Mouse (Mus musculus): ENCODE results near the gene Fchsd2.

Fchsd2 gene

GRCm38 (mm10) chr7:101092618-101093017 is at the start of gene Fchsd2:
Gene Fchsd2, plus strand, starts transcription at chr7:101092863.
- no peak for DNase-seq (ENCODE audit: extremely low read depth, low read depth, low spot score)

GRCm38 (mm10) chr7:101043846-101044541 is 48.7 kb upstream of the Fchsd2 start:
- DNase-seq (ENCODE audit: extremely low read depth, low read depth, low spot score): no peak

DNA sequence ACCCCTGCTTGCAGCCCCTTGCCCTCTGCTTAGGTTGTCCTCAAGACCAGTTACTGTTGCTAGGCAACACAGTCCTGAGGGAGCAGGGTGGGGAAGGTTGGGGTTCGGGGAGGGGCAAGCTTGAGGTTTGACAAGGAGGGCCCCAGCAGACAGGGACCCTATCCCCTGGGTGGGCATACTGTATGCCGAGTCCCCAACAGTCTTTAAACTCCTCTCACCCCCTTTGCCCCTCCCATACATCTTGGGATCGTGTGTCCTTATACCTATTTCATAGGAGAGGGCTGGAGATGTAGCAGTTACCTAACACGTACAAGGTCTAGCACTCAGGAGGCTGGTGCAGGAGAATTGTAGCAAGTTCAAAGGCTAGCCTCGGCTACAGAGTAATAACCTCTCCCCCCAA is 44.4 kb upstream of the Fchsd2 start:
- no peak for DNase-seq (ENCODE audit: extremely low read depth, low read depth, low spot score)

GRCm38 (mm10) chr7:101049326-101050087 is 43.2 kb upstream of the Fchsd2 start:
- no peak for DNase-seq (ENCODE audit: extremely low read depth, low read depth, low spot score)

GRCm38 (mm10) chr7:101050724-101051550 is 41.7 kb upstream of the Fchsd2 start:
- DNase-seq (ENCODE audit: extremely low read depth, low read depth, low spot score): no peak

DNA sequence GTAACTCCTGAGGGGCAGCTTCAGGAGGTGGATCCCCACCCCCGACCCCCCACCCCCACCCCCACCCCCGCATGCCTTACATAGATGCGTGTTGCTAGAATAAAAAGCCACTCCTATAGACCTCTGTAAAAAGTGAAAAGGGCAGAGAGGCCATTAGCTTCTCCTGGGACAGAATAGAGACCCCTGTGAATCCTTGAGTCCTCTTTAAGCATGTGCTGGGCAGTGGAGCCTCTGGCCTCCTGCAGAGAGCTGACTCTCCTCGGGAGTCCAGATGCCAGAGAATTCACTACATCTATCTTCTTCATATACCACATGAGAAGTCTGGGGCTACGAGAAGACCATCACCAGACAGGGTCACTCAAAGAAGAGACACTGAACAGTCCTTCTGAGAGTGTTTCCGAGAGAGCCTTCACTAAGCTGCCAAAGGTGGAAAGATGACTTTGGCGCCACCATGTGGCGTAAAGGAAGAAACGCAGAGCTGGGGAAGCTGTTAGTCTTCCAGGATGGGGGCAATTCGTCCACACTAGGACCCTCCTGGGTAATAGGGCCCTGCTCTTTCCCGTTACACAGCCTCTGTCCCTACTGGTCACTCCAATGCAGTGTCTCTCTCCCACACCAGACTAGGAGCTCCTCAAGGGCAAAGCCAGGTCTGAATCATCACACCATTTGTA is 41.0 kb upstream of the Fchsd2 start:
- no peak for DNase-seq (ENCODE audit: extremely low read depth, low read depth, low spot score)

DNA sequence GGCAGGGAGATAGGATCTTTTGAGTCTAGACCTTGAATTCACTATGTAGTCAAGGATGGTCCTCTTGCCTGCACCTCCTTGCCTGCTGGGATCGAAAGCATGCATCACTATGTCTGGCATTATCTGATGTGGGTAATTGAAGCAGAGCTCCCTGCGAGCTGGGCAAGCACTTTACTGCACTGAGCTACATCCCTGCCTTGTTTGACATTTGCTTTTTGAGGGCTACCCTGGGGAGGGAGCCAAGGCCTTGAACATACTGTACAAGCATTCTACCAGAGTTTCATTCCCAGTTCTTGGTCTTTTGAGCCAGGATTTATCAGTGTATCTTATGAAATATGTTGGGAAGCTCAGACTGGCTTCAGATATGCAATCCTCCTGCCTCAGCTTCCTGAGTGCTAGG is 39.5 kb upstream of the Fchsd2 start:
- DNase-seq (ENCODE audit: extremely low read depth, low read depth, low spot score): no peak

- no peak for DNase-seq (ENCODE audit: extremely low read depth, low read depth, low spot score)
Measured at GRCm38 (mm10) chr7:101057309-101057708, 35.4 kb upstream of the Fchsd2 start.

DNA sequence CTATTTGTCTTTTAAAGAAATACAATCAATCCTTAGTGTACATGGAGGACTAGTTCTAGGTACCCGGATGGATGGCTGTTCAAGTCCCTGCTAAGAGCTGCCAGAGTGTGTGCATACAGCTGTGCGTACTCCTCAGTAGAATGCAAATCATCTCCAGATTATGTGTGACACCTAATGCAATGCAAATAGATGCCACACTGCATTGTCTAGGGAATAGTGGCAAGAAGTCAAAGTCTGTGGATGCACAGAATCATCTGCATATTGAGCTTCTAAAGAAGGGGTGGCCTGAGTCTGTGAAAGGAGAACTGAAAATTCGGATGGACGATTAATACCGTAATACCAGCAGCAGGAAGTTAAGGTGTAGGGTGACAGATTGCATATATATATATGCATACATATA is 33.5 kb upstream of the Fchsd2 start:
- DNase-seq (ENCODE audit: extremely low read depth, low read depth, low spot score): no peak

DNA sequence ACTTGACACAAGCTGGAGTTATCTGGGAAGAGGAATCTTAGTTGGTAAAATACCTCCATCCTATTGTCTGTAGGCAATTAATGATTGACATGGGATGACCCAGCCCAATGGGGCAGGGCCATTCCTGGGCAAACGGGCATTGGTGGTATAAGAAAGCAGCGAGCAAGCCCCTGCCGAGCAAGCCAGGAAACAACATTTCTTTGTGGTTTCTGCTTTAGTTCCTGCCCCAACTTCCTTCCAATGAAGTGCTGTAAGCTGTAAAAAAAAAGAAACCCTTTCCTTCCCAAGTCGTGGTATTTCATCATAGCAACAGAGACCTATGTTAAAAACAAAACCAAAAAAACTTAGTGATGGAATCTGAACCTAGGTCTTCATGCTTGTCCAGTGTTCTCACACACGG is 32.2 kb upstream of the Fchsd2 start:
- no peak for DNase-seq (ENCODE audit: extremely low read depth, low read depth, low spot score)

GRCm38 (mm10) chr7:101061381-101061780 is 31.3 kb upstream of the Fchsd2 start:
- DNase-seq (ENCODE audit: extremely low read depth, low read depth, low spot score): no peak

GRCm38 (mm10) chr7:101062246-101062645 is 30.4 kb upstream of the Fchsd2 start:
- DNase-seq (ENCODE audit: extremely low read depth, low read depth, low spot score): no peak

DNA sequence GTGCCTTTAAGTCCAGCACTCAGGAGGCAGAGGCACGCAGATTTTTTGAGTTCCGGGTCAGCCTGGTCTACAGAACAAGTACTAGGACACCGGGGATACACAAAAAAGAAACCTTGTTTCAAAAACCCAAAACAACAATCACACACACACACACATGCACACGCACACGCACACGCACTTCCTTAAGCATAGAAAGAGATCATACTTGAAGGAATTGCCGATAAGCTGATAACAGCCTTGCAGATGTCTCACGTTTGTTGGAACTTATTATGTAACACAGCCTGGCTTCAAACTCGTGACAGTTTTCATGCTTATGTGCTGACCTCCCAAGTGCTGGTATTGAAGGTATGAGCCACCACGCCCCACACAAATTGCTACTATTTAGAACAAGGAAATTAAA is 29.1 kb upstream of the Fchsd2 start:
- no peak for DNase-seq (ENCODE audit: extremely low read depth, low read depth, low spot score)

DNA sequence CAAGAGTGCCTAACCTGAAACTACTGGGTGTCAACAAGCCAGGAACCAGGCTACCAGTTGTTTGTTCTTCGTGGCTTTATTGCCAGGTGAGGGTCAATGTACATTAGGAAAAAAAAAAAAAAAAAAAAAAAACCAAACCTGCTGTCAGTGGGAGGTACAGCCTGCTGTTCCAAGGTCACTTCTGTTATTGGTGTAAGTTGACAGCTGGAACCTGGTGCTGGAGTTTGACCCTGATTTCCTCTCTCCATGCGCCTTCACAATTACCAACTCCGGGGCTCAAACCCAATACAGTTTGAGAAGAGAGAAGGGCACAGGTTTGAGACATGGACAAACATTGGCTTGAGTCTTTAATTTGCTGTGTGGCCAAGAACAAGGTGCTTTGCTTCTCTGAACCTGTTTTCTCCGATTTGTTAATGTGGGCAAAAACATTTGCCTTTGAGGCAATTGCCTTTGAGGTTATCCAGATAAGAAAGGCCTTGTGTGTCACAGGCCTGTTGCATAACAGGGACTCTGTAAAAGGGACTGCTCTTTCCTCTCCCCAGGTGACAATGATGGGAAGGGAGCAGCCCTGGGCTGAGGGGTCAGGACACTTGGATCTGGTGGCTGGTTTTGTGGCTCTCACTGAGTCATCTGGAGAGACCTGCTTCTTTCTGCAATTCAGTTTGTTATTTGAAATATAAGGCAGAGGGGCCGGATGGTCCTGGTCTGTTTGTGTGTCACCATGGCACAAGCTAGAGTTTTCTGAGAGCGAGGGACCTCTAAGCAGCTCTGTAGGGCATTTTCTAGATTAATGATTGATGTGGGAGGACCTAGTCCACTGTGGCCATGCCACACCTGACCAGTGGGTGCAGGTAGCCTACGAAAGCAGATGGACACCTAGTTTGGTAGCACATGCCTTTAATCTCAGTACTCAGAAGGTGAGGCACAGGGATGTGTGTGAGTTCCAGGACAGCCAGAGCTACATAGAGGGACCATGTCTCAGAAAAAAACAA is 27.7 kb upstream of the Fchsd2 start:
- no peak for DNase-seq (ENCODE audit: extremely low read depth, low read depth, low spot score)

- DNase-seq (ENCODE audit: extremely low read depth, low read depth, low spot score): no peak
Measured at GRCm38 (mm10) chr7:101066009-101066408, 26.7 kb upstream of the Fchsd2 start.

DNA sequence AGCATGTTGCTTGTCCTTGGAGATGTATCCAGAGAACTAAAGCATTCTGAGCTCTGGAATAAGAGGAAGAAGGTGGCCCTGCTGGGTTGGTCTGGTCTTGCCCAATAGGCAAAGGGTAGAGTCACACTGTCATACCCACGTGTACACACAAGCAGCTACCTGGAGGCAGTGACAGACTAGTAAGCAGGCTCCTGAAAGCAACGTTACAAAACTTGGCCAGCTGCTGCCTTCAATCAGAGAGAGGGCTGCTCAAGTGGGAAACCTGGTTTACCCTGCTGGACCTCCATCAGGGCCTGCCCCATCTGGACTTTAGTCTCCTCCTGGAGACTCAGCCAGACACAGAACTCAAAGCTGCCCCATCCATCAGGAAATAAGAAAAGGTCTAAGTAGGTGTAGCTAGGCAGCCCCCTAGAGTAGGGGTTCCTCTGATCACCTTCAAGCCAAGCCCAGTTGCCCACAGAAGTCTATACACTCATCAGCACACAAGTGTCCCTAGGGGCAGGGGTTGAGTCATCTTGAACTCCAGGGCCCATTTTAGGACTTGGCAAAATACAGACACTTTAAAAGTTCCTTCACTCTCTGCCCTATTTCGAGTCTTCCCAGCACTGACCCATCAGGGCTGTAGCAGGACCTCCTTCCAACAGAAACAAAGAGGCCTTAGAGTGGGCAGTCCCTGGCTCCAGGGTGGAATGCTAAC is 25.9 kb upstream of the Fchsd2 start:
- DNase-seq (ENCODE audit: extremely low read depth, low read depth, low spot score): no peak

GRCm38 (mm10) chr7:101067521-101067920 is 25.1 kb upstream of the Fchsd2 start:
- DNase-seq (ENCODE audit: extremely low read depth, low read depth, low spot score): no peak

GRCm38 (mm10) chr7:101069271-101069670 is 23.4 kb upstream of the Fchsd2 start:
- DNase-seq (ENCODE audit: extremely low read depth, low read depth, low spot score): no peak

DNA sequence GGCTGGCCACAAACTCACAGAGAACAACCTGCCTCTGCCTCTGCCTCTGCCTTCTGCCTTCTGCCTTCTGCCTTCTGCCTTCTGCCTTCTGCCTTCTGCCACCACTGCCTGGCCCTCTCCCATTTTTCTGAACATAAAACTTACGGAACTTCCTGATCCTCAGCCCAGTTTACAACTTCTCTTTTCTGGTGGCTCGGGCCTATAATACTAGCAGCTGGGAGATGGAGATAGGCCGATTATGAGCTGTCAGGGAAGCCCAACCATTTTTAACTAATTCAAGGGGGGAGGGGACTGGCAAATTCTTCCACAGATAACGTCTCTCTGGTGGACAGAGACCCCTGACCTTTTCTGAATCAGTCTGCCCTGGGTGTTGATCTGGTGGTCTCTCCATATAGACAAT is 22.3 kb upstream of the Fchsd2 start:
- DNase-seq (ENCODE audit: extremely low read depth, low read depth, low spot score): no peak

All from fat pad, adult 2 months (tissue).